Mouse (Mus musculus): ENCODE results near the gene Lrch4. TPM values are rescaled to one million over a fixed set of nuclear protein-coding genes. Genes with fewer than 3 reads are reported as not detected.
A peak's percentile ranks its signal among the peaks of the same experiment; 100 is the strongest.

The Lrch4 gene
- polyA plus RNA-seq, 1 experiment from 2014 or later = 50.7 TPM

DNA sequence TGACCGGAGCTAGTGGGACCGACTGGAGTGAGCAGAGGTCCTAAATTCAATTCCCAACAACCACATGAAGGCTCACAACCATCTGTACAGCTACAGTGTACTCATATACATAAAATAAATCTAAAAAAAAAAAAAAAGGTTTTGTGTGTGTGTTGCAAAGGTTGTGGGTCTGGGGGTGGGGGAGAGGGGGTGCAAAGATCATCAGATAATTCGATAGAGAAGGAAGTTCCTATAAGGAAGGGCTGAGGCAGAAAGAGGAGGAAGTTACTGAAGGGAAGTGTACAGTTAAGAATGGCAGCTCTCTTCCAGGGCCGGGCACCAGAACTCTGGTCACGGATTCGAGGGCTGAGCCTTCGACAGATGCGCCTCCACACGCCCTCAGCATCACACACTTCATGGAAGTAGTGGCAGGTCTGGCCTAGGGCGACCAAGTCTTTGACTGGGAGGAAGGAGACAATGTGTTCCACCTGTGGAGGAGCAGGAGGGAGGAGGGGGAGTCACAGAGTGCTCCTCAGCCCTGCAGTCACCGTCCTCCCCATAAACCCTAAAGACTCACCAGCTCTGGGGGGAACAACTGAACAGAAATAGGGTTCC, 4.9 kb upstream of the Lrch4 start:
- H3K27me3 ChIP-seq (replicated peaks; ENCODE audit: insufficient read depth, low read length) = no peaks in the 10 kb centered on the region
- TF ChIP-seq CTCF (IDR thresholded peaks at IDR 0.05) = no peak
- TF ChIP-seq EP300 (IDR thresholded peaks at IDR 0.05) = no peak
- no peak overlapping the region for H3K27ac ChIP-seq (ENCODE audit: low read length)

DNA sequence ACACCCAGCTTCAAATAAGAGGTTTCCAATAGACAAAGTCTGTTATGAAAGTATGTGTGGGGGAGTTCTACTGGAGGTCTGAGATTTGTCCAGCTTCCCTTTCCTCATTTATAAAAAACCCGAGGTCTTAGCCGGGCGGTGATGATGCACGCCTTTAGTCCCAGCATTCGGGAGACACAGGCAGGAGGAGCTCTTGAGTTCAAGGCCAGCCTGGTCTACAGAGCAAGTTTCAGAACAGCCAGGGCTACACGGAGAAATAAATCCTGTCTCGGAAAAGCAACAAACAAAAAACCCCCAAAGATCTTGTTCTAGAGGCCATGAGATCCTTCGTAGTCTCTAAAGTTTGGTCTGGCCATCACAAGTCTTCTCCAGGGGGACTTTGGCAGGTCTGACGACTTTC, 930 bp upstream of the Lrch4 start:
- Histone ChIP-seq H3K9ac (replicated peaks; ENCODE audit: low read depth) (peak overlapping the region; percentile 48), H3K27ac (ENCODE audit: low read length) (peak overlapping the region; percentile 87), H3K4me3 (ENCODE audit: low read depth, low read length) (peak overlapping the region; percentile 52), H3K27me3 (replicated peaks; ENCODE audit: insufficient read depth, low read length) (no peaks in the 10 kb centered on the region), H3K9me3 (ENCODE audit: low read length) (no peaks in the 10 kb centered on the region), H3K4me2 (replicated peaks; ENCODE audit: low read depth, low read length) (peak overlapping the region; percentile 60), H3K4me1 (ENCODE audit: insufficient read depth, low read depth, low read length) (peaks cover 28% of the 10 kb centered on the region), H3K36me3 (ENCODE audit: insufficient read depth, low read length) (no peaks in the 10 kb centered on the region)
- TF ChIP-seq EP300 (IDR thresholded peaks at IDR 0.05) (no peak), CTCF (IDR thresholded peaks at IDR 0.05) (peak; percentile 30; the same call in 1 of the 2 replicates)
- no peak for ATAC-seq
- WGBS = 0% methylated on average over 9 of the region's 9 CpGs
- DNase-seq (ENCODE audit: low spot score) = peak; percentile 64

More for the DNA sequence above, 4.9 kb upstream of the Lrch4 start:
- no peaks in the 10 kb centered on the region for H3K36me3 ChIP-seq (ENCODE audit: insufficient read depth, low read length)
- no peak overlapping the region for H3K9ac ChIP-seq (replicated peaks; ENCODE audit: low read depth)
- H3K4me2 ChIP-seq (replicated peaks; ENCODE audit: low read depth, low read length) = no peak overlapping the region
- ATAC-seq (no peak), DNase-seq (ENCODE audit: low spot score) (no peak)
- H3K4me1 ChIP-seq (ENCODE audit: insufficient read depth, low read depth, low read length) = peaks cover 4% of the 10 kb centered on the region; the same call in 1 of the 2 replicates
- no peak overlapping the region for H3K4me3 ChIP-seq (ENCODE audit: low read depth, low read length)
- 66% methylated on average over 11 of the region's 11 CpGs for WGBS
- H3K9me3 ChIP-seq (ENCODE audit: low read length) = no peaks in the 10 kb centered on the region

DNA sequence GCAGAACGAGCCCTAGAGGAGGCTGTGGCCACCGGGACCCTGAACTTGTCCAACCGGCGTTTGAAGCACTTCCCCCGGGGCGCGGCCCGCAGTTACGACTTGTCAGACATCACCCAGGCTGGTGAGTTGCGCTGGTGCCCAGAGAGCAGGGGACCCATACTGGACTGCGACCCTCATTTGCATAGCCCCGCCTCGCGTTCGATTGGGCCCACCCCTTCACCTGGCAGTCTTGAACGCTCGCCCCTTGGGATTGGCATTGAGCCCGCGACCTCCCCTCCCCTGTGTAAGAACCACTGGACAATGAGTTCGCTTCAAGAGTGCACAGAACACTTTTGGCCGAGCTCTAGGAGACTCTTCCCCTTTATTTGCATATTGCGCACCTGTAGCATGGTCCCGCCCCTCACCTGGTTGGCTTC, 393 bp downstream of the Lrch4 start:
- Histone ChIP-seq H3K27ac (ENCODE audit: low read length) (peak overlapping the region; percentile 98), H3K4me2 (replicated peaks; ENCODE audit: low read depth, low read length) (peak overlapping the region; percentile 70), H3K4me1 (ENCODE audit: insufficient read depth, low read depth, low read length) (peaks cover 36% of the 10 kb centered on the region), H3K9ac (replicated peaks; ENCODE audit: low read depth) (peak overlapping the region; percentile 73), H3K4me3 (ENCODE audit: low read depth, low read length) (peak overlapping the region; percentile 89), H3K36me3 (ENCODE audit: insufficient read depth, low read length) (no peaks in the 10 kb centered on the region; the same call in 1 of the 2 replicates), H3K9me3 (ENCODE audit: low read length) (no peaks in the 10 kb centered on the region), H3K27me3 (replicated peaks; ENCODE audit: insufficient read depth, low read length) (no peaks in the 10 kb centered on the region)
- TF ChIP-seq EP300 (IDR thresholded peaks at IDR 0.05) (no peak; the same call in 1 of the 2 replicates), CTCF (IDR thresholded peaks at IDR 0.05) (no peak)
- ATAC-seq (peak; percentile 27), DNase-seq (ENCODE audit: low spot score) (peak; percentile 90)
- under 1% methylated on average over 21 of the region's 23 CpGs for WGBS

DNA sequence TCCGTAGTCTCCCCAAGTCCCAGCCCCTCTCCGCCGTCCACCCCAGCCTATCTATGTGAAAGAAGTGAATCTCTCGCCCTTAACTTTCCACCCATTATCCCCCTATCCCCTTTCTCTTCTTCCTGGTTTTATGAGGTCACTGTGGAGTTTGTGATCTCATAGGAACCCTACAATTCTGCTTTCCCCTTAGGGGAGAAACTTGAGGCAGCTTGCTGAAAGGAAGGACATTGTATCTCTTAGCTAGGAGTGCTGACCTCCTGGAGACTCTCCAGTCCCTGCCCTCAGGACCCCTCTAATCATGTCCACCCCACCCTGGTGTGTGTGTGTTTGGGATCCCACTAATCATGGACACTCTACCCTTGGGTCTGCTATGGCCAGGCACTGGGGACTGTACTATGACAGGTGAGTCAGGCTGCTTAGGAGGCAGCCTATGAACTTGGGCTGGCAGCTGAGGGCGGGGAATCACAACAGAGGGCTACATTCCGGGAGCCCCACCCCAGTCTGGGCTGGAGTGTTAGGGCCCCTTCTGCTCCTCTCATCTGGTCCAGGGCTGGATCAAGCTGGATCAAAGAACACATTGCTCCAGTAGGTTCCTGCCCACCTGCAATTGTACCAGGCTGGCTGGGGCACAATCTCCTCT, 1.1 kb downstream of the Lrch4 start:
- DNase-seq (ENCODE audit: low spot score) = peak; percentile 92
- Histone ChIP-seq H3K27me3 (replicated peaks; ENCODE audit: insufficient read depth, low read length) (no peaks in the 10 kb centered on the region), H3K36me3 (ENCODE audit: insufficient read depth, low read length) (peaks cover under 1% of the 10 kb centered on the region; the same call in 1 of the 2 replicates), H3K4me2 (replicated peaks; ENCODE audit: low read depth, low read length) (peak overlapping the region; percentile 70), H3K27ac (ENCODE audit: low read length) (peak overlapping the region; percentile 98), H3K4me1 (ENCODE audit: insufficient read depth, low read depth, low read length) (peaks cover 36% of the 10 kb centered on the region), H3K4me3 (ENCODE audit: low read depth, low read length) (peak overlapping the region; percentile 89), H3K9ac (replicated peaks; ENCODE audit: low read depth) (peak overlapping the region; percentile 73), H3K9me3 (ENCODE audit: low read length) (no peaks in the 10 kb centered on the region)
- TF ChIP-seq CTCF (IDR thresholded peaks at IDR 0.05) (no peak), EP300 (IDR thresholded peaks at IDR 0.05) (no peak; the same call in 1 of the 2 replicates)
- WGBS = 16% methylated on average over 6 of the region's 6 CpGs
- ATAC-seq = peak; percentile 42

DNA sequence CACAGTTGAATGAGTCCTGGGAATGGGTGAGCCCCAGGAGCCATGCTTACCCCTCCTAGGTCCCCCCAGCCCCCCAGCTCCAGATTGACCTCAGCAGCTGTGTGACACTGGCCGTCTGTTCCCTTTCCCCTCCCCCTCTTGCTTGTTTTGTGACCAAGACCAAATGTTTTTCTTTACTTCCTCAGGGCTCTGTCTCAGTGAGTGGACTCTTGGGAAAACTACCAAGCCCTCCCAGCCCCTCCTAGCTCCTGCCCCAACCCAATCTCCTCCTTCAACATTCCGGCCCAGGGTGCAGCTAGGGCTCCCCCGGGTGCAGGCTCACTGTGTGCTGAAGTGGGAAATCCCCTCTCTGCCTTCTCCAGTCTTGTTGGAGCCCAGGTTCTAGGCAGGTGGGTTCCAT, 1.7 kb downstream of the Lrch4 start:
- Histone ChIP-seq H3K9me3 (ENCODE audit: low read length) (no peaks in the 10 kb centered on the region), H3K4me1 (ENCODE audit: insufficient read depth, low read depth, low read length) (peaks cover 36% of the 10 kb centered on the region), H3K9ac (replicated peaks; ENCODE audit: low read depth) (peak overlapping the region; percentile 73), H3K36me3 (ENCODE audit: insufficient read depth, low read length) (peaks cover 5% of the 10 kb centered on the region; the same call in 1 of the 2 replicates), H3K4me2 (replicated peaks; ENCODE audit: low read depth, low read length) (peak overlapping the region; percentile 70), H3K4me3 (ENCODE audit: low read depth, low read length) (peak overlapping the region; percentile 89; the same call in 1 of the 2 replicates), H3K27ac (ENCODE audit: low read length) (peak overlapping the region; percentile 98), H3K27me3 (replicated peaks; ENCODE audit: insufficient read depth, low read length) (no peaks in the 10 kb centered on the region)
- WGBS = 6% methylated on average over 3 of the region's 3 CpGs
- ATAC-seq = peak; percentile 19
- TF ChIP-seq EP300 (IDR thresholded peaks at IDR 0.05) = 0 out of 2 replicates have a peak, but pooled peaks have one; percentile 43
- TF ChIP-seq CTCF (IDR thresholded peaks at IDR 0.05) = no peak
- peak; percentile 91 for DNase-seq (ENCODE audit: low spot score)

DNA sequence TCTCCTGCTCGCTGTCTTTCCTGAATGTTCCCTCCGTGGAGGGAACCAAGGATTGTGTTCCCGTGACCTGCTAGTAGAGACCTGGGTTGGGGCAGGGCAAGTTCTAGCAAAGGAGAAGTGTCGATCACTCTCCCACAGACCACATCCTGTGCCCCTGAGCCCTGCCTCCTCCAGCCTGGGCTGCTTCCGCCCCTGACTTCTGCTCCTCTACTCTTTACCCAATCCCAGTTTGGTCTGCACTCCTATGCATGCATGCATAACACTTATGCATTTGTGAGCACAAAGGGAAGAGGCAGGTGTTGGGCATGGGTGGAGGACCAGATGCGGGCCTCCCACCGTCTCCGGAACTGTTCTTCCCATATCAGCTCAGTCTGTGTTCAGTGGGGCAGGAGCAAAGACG, 2.2 kb downstream of the Lrch4 start:
- TF ChIP-seq CTCF (IDR thresholded peaks at IDR 0.05) = no peak
- no peak for TF ChIP-seq EP300 (IDR thresholded peaks at IDR 0.05)
- WGBS = 28% methylated on average over 9 of the region's 9 CpGs
- peaks cover 36% of the 10 kb centered on the region for H3K4me1 ChIP-seq (ENCODE audit: insufficient read depth, low read depth, low read length)

More for the DNA sequence above, 2.2 kb downstream of the Lrch4 start:
- peak overlapping the region; percentile 89 for H3K4me3 ChIP-seq (ENCODE audit: low read depth, low read length)
- peak; percentile 64 for DNase-seq (ENCODE audit: low spot score)
- ATAC-seq = no peak
- H3K36me3 ChIP-seq (ENCODE audit: insufficient read depth, low read length) = peaks cover 5% of the 10 kb centered on the region; the same call in 1 of the 2 replicates
- H3K9me3 ChIP-seq (ENCODE audit: low read length) = no peaks in the 10 kb centered on the region
- peak overlapping the region; percentile 73 for H3K9ac ChIP-seq (replicated peaks; ENCODE audit: low read depth)
- H3K4me2 ChIP-seq (replicated peaks; ENCODE audit: low read depth, low read length) = peak overlapping the region; percentile 70
- no peaks in the 10 kb centered on the region for H3K27me3 ChIP-seq (replicated peaks; ENCODE audit: insufficient read depth, low read length)
- H3K27ac ChIP-seq (ENCODE audit: low read length) = peak overlapping the region; percentile 98
